Mouse (Mus musculus) stomach, postnatal 0 days (tissue): Measurements from ENCODE around the gene Tmem200a. TPM values are rescaled to one million over a fixed set of nuclear protein-coding genes. Genes with fewer than 3 reads are reported as not detected.
A peak's percentile ranks its signal among the peaks of the same experiment; 100 is the strongest.
"Not testable (repeated sequence)": the region's sequence is repeated elsewhere in the genome, so short reads cannot be mapped to it uniquely, and the experiment has no call there.

ENCODE experiments used
- ATAC-seq: fragments of 200-750 bp; cut with Nextera tagmentation; 2 replicates; pipeline ENCODE4 v1.8.0; 2017; ENCODE audit not compliant: low FRiP score, low TSS enrichment
- DNase-seq: peaks from one replicate; pipeline ENCODE4 v3.0.0-alpha.2; 2016; ENCODE audit warnings: low spot score
- H3K27ac ChIP-seq: fragments of 300-500 bp; sonication (generic); replicated peaks from 2 replicates; pipeline ENCODE4 v1.5.1; 2014; ENCODE audit warnings: mild to moderate bottlenecking, control low read depth
- H3K27me3 ChIP-seq: fragments of 300-500 bp; sonication (generic); 2 replicates; pipeline ENCODE4 v1.6.1; 2014; ENCODE audit warnings: low read length; ENCODE audit not compliant: control insufficient read depth, insufficient read depth
- H3K36me3 ChIP-seq: fragments of 300-500 bp; sonication (generic); 2 replicates; pipeline ENCODE4 v1.6.1; 2014; ENCODE audit warnings: low read length, mixed read lengths; ENCODE audit not compliant: control insufficient read depth, insufficient read depth
- H3K4me1 ChIP-seq: fragments of 300-500 bp; sonication (generic); replicated peaks from 2 replicates; pipeline ENCODE4 v1.6.1; 2014; ENCODE audit warnings: antibody characterized with exemption; ENCODE audit not compliant: control insufficient read depth, insufficient read depth
- H3K4me2 ChIP-seq: fragments of 300-500 bp; sonication (generic); replicated peaks from 2 replicates; pipeline ENCODE4 v1.6.1; 2014; ENCODE audit warnings: low read depth, mild to moderate bottlenecking, control low read depth, moderate library complexity
- H3K4me3 ChIP-seq: fragments of 300-500 bp; sonication (generic); 2 replicates; pipeline ENCODE4 v1.5.1; 2014; ENCODE audit warnings: low read depth, low read length, control low read depth
- H3K9ac ChIP-seq: fragments of 300-500 bp; sonication (generic); 2 replicates; pipeline ENCODE4 v1.6.1; 2014; ENCODE audit warnings: mild to moderate bottlenecking, low read length, control low read depth, mixed read lengths
- H3K9me3 ChIP-seq: fragments of 300-500 bp; sonication (generic); 2 replicates; pipeline ENCODE4 v1.6.1; 2016; ENCODE audit warnings: low read length; ENCODE audit not compliant: control insufficient read depth
- CTCF ChIP-seq: IDR thresholded peaks from 2 replicates; pipeline ENCODE4 v1.5.1; 2016; ENCODE audit warnings: antibody characterized with exemption, low read depth, mild to moderate bottlenecking, moderate library complexity
- EP300 ChIP-seq: optimal IDR thresholded peaks from 2 replicates; pipeline ENCODE3; 2016; ENCODE audit warnings: antibody characterized with exemption
- WGBS: fragments of 180-500 bp; shearing (Covaris S2); extraction: QIAGEN DNeasy Blood & Tissue Kit; methylation state at CpG from one replicate; pipeline ENCODE4 v1.1.7; 2014; 5-methylcytosine and 5-hydroxymethylcytosine counted together
- polyA plus RNA-seq: library from polyadenylated mRNA; unstranded; fragments of >200 nt; fragmentation: Nextera tagmentation; extraction: Ambion mirVana; gene quantifications from 2 replicates; pipeline ENCODE4 v1.2.1, GENCODE M21; 2015

Gene Tmem200a
- polyA plus RNA-seq, 1 experiment from 2014 or later = 6.8 TPM

DNA sequence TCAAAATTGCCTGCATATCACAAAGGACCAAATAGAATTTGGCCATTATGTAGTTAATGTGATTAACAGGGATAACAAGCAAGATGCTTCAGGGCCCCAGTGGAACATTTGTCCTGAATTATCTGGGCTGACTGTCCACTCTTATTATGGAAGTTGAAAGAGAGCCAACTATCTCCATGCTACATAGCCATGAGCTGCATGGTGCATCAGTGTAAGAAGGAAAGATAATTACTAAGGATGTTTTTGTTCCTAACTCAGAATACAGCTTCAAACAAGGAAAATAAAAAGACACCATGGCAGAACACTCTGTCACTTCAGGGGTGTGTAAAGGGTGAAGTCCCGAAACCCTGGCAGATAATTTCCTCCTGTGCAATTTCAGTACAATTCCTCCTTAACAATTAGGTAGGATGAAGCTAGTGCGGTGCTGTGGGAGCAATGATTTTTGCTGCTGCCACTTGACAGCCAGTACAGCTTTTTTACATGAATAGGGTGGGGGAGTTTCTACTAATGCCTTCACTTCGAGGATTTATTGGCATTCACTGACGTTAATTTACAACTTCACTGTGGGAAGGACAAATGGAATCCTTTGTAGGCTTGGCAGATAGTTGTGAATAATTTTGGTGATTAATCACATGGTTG lies 158.1 kb downstream of the Tmem200a start:
- Histone ChIP-seq H3K9me3 (no peaks in the 10 kb centered on the region), H3K27me3 (no peaks in the 10 kb centered on the region), H3K4me1 (no peaks in the 10 kb centered on the region), H3K27ac (no peak overlapping the region), H3K36me3 (no peaks in the 10 kb centered on the region), H3K4me2 (no peak overlapping the region), H3K4me3 (no peak overlapping the region), H3K9ac (no peak overlapping the region)
- ATAC-seq (no peak), DNase-seq (no peak)
- WGBS = 28% methylated on average over 4 of the region's 4 CpGs
- TF ChIP-seq CTCF (no peak), EP300 (no peak)

DNA sequence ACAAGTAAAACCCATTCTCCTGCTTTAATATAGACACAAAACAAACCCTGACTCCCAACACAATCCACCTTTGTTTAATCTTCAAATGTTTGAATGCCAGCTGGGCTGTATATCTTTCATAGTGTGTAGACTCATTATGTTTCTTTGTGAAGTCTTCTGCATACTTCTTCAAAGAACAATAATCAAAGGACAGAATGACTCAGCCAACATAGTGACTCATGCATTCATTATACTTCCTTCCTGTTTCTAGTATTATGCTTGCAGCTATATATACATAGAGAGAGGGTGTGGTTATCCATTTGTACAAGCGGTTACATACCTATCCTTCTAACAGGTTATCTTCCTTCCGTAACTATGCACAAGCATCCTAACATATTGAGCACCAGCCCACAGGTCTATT lies 160.7 kb downstream of the Tmem200a start:
- H3K27me3 ChIP-seq = no peaks in the 10 kb centered on the region
- TF ChIP-seq CTCF = no peak
- TF ChIP-seq EP300 = no peak
- no peak overlapping the region for H3K4me2 ChIP-seq
- H3K36me3 ChIP-seq = no peaks in the 10 kb centered on the region
- peak; percentile 99 for ATAC-seq
- H3K9ac ChIP-seq = no peak overlapping the region
- H3K9me3 ChIP-seq = no peaks in the 10 kb centered on the region
- no peak overlapping the region for H3K4me3 ChIP-seq
- H3K4me1 ChIP-seq = no peaks in the 10 kb centered on the region
- no peak for DNase-seq
- WGBS = 46% methylated on average over 2 of the region's 2 CpGs
- H3K27ac ChIP-seq = no peak overlapping the region

DNA sequence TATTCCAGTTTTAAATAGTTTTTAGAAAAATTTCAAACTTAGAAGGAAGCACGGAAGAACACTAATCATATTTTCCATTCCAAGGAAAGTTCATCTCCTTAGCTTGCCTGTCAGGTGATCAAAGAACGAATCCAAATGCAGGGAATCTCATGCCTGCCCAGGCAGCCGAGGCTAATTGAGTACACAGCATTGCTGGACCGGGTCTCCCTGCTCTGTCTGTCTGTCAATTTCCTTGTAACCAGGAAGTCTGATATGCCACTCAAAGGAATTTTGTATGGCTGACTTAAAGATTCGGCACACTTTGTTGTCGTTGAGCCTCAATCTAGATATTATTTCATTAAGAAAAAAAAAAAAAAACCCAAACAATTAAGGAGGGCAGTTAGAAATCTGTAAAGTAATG lies 168.6 kb downstream of the Tmem200a start:
- Histone ChIP-seq H3K27ac (no peak overlapping the region), H3K36me3 (no peaks in the 10 kb centered on the region), H3K9ac (no peak overlapping the region), H3K9me3 (no peaks in the 10 kb centered on the region), H3K27me3 (no peaks in the 10 kb centered on the region), H3K4me3 (no peak overlapping the region), H3K4me2 (no peak overlapping the region), H3K4me1 (no peaks in the 10 kb centered on the region)
- 37% methylated on average over 6 of the region's 6 CpGs for WGBS
- ATAC-seq = no peak
- DNase-seq = no peak
- TF ChIP-seq CTCF (no peak), EP300 (no peak)

DNA sequence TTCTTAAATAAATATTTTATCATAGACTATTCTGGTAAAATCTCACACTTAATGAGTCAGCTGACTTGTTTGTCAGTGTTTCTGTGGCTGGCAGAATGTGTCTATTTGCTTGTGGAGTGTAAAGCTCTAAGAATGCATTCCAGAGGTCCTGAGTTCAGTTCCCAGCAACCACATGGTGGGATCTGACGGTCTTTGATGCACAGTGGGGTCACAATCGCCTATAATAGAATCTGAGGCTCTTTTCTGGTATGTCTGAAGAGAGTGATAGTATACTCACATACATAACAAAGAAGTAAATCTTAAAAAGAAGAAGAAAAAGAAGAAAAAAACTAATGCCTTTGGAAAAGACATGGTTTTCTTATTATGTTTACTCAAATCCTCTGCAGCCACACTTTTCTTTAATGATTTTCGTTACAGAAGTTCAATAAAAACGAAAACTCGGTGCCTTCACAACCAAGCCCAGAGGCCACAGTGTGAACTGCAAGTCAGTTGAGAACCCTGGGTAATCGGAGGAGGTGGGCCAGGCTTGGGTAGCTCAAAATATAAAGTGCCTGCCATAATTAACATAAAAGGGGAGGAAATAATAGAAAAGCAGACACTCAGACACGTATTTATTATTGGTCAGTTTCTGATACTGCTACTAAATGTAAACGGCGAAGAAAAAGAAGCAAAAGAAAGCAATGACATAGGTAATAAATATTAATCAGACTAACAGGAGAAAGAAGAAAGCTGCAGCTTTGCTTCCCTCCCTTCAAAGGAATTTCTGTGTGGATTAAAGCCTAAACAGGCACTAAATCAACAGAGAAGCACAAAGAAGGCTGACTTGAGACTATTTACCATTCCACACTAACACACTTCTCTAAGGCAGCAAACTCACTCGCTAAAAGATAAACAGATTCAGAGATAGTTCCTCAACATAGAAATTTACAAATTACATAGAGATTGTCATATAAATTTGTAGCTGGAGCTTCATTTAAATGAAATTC lies 170.5 kb downstream of the Tmem200a start:
- Histone ChIP-seq H3K4me2 (no peak overlapping the region), H3K9me3 (no peaks in the 10 kb centered on the region), H3K27ac (no peak overlapping the region), H3K4me3 (no peak overlapping the region), H3K4me1 (no peaks in the 10 kb centered on the region), H3K9ac (no peak overlapping the region), H3K36me3 (no peaks in the 10 kb centered on the region), H3K27me3 (no peaks in the 10 kb centered on the region)
- ATAC-seq (no peak), DNase-seq (no peak)
- WGBS = 33% methylated on average over 10 of the region's 10 CpGs
- TF ChIP-seq EP300 = no peak
- peak; percentile 32; the same call in 1 of the 2 replicates for TF ChIP-seq CTCF

DNA sequence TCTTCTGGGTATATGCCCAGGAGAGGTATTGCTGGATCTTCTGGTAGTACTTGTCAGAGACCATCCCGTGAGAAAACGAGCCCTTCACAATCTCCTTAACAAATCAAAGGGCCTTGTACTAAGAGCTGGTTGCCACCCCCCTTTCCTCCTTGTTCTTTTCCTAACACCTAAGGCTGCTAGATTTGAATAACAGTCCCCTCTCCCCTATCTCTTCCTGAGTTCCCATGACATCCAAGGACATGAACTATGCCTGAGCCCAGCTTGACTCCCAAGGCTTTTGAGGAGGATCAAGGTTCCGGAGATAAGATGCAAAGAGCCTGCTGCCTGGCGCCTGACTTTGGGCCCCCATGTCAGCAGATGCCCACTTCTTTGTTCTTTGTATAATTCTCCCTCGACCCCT lies 184.7 kb downstream of the Tmem200a start:
- H3K9ac ChIP-seq, H3K36me3 ChIP-seq, H3K4me1 ChIP-seq, H3K27me3 ChIP-seq, H3K4me3 ChIP-seq, ATAC-seq, DNase-seq, H3K4me2 ChIP-seq, H3K27ac ChIP-seq, H3K9me3 ChIP-seq: not testable (repeated sequence)
- whole genome bisulfite sequencing = 92% methylated on average over 5 of the region's 5 CpGs

DNA sequence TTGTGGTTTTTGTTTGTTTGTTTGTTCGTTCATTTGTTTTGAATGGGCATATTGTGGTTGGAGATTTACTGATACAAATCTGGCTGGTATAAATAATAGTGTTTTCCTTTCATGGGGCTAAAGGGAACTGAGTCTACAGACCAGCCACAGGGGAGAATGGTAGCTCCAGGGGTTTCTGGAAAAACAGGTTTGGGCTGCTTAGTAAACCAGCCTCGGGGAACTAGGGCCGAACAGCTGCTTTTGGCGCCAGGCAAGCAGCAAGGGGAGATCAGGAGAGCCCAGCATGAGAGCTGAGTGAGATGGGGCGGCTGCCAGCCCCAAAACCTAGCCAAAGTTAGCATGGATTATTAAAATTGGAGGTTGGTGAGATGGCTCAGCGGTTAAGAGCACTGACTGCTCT lies 191.6 kb downstream of the Tmem200a start:
- Histone ChIP-seq H3K36me3 (no peaks in the 10 kb centered on the region), H3K9me3 (no peaks in the 10 kb centered on the region), H3K27me3 (no peaks in the 10 kb centered on the region), H3K27ac (no peak overlapping the region), H3K4me1 (no peaks in the 10 kb centered on the region), H3K4me3 (no peak overlapping the region), H3K9ac (no peak overlapping the region), H3K4me2 (no peak overlapping the region)
- WGBS = 45% methylated on average over 6 of the region's 6 CpGs
- peak; percentile 51 for DNase-seq
- peak; percentile 66; the same call in 1 of the 2 replicates for ATAC-seq
- no peak for TF ChIP-seq CTCF
- no peak for TF ChIP-seq EP300
